Comparison of ENCODE assay signal across 23 mouse cellular contexts in genomic region chr4:131587536-131587935, GRCm38 (mm10).
DNase-seq lines count a peak whose midpoint lies in the region; ATAC-seq lines count a peak whose summit lies in the region.
"Had no signal": no experiment of that assay in that cellular context is flagged by ENCODE, and none has a peak within 500 bp of the region (broad histone marks: within the 10 kb centered on the region; RNA-seq: fewer than 3 reads in every experiment).

No protein-coding gene starts in this region.

- WGBS in embryonic facial prominence, embryonic 11.5 days: 72% methylated on average over 7 of the region's 7 CpGs
- 71% methylated on average over 7 of the region's 7 CpGs for WGBS in embryonic facial prominence, embryonic 10.5 days
- 34% methylated on average over 7 of the region's 7 CpGs for WGBS in kidney, embryonic 16.5 days

- peak; percentile 62 for DNase-seq in embryonic facial prominence, embryonic 11.5 days (ENCODE audit: low spot score)
- DNase-seq in embryonic facial prominence, embryonic 10.5 days (ENCODE audit: low spot score): no peak
- peak; percentile 26 to 40 for DNase-seq in kidney, postnatal 4 days
- DNase-seq in embryo, embryonic 10 days (ENCODE audit: low spot score): peak; percentile 55
- DNase-seq in mesoderm, embryonic 11.5 days (ENCODE audit: low read depth, low spot score): peak; percentile 44
- no peak for DNase-seq in gastrocnemius, postnatal 10 days
- DNase-seq in right cerebral cortex, postnatal 4 days: no peak
- DNase-seq: cerebellum, adult 9-10 months; forebrain, postnatal 0 days; gastrocnemius, adult 2 months; heart, adult 11 months; lung, postnatal 10 days; right cerebral cortex, adult 18-20 months; thymus, adult 18-20 months had no signal

- no peak overlapping the region for H3K4me3 ChIP-seq in embryonic facial prominence, embryonic 11.5 days (ENCODE audit: low read depth, low read length)
- H3K4me3 ChIP-seq in embryonic facial prominence, embryonic 10.5 days: no peak overlapping the region
- no peak overlapping the region for H3K4me3 ChIP-seq in kidney, embryonic 16.5 days (ENCODE audit: low read length)
- H3K4me3 ChIP-seq: embryonic facial prominence, embryonic 13.5 days; gastrocnemius, adult 2 months; hindbrain, embryonic 13.5 days; layer of hippocampus, adult 2 months; limb, embryonic 12.5 days; midbrain, embryonic 15.5 days had no signal

- ATAC-seq in embryonic facial prominence, embryonic 11.5 days (replicated peaks; ENCODE audit: insufficient number of reproducible peaks, low FRiP score, low TSS enrichment, low read depth): no peak
- ATAC-seq in kidney, embryonic 16.5 days (ENCODE audit: low FRiP score, low TSS enrichment): no peak
- ATAC-seq: forebrain, postnatal 0 days; intestine, embryonic 16.5 days; midbrain, embryonic 15.5 days; Patski had no signal

- no peaks in the 10 kb centered on the region for H3K27me3 ChIP-seq in embryonic facial prominence, embryonic 11.5 days (ENCODE audit: control insufficient read depth, insufficient read depth, low read length)
- H3K27me3 ChIP-seq in embryonic facial prominence, embryonic 10.5 days (replicated peaks; ENCODE audit: low read depth, poor library complexity, severe bottlenecking): 0 out of 2 replicates have a peak, but pooled peaks cover 3% of the 10 kb centered on the region
- no peaks in the 10 kb centered on the region for H3K27me3 ChIP-seq in kidney, embryonic 16.5 days (ENCODE audit: insufficient read depth, low read length)
- H3K27me3 ChIP-seq: embryonic facial prominence, embryonic 13.5 days; hindbrain, embryonic 13.5 days; limb, embryonic 12.5 days; midbrain, embryonic 15.5 days; Patski had no signal

- no peaks in the 10 kb centered on the region for H3K36me3 ChIP-seq in embryonic facial prominence, embryonic 11.5 days (replicated peaks; ENCODE audit: control insufficient read depth, insufficient read depth, low read depth, low read length)
- H3K36me3 ChIP-seq in embryonic facial prominence, embryonic 10.5 days (replicated peaks): no peaks in the 10 kb centered on the region
- no peaks in the 10 kb centered on the region for H3K36me3 ChIP-seq in kidney, embryonic 16.5 days (ENCODE audit: insufficient read depth, low read length)
- H3K36me3 ChIP-seq: embryonic facial prominence, embryonic 13.5 days; hindbrain, embryonic 13.5 days; limb, embryonic 12.5 days; midbrain, embryonic 15.5 days had no signal

- H3K27ac ChIP-seq in embryonic facial prominence, embryonic 11.5 days (replicated peaks; ENCODE audit: low read depth, low read length): no peak overlapping the region
- H3K27ac ChIP-seq in embryonic facial prominence, embryonic 10.5 days (replicated peaks): no peak overlapping the region
- H3K27ac ChIP-seq in kidney, embryonic 16.5 days (ENCODE audit: low read length): no peak overlapping the region
- H3K27ac ChIP-seq: embryonic facial prominence, embryonic 13.5 days; gastrocnemius, adult 2 months; hindbrain, embryonic 13.5 days; layer of hippocampus, adult 2 months; limb, embryonic 12.5 days; liver, embryonic 14.5 days; midbrain, embryonic 15.5 days had no signal

- no peaks in the 10 kb centered on the region for H3K9me3 ChIP-seq in embryonic facial prominence, embryonic 11.5 days (replicated peaks; ENCODE audit: control insufficient read depth, low read length)
- no peaks in the 10 kb centered on the region for H3K9me3 ChIP-seq in embryonic facial prominence, embryonic 10.5 days
- no peaks in the 10 kb centered on the region for H3K9me3 ChIP-seq in kidney, embryonic 16.5 days (ENCODE audit: low read length)
- H3K9me3 ChIP-seq: embryonic facial prominence, embryonic 13.5 days; hindbrain, embryonic 13.5 days; limb, embryonic 12.5 days; midbrain, embryonic 15.5 days had no signal

- H3K4me2 ChIP-seq in embryonic facial prominence, embryonic 11.5 days (ENCODE audit: low read depth, low read length): no peak overlapping the region
- H3K4me2 ChIP-seq in kidney, embryonic 16.5 days (replicated peaks; ENCODE audit: low read depth, low read length): no peak overlapping the region
- H3K4me2 ChIP-seq: embryonic facial prominence, embryonic 13.5 days; hindbrain, embryonic 13.5 days; limb, embryonic 12.5 days; midbrain, embryonic 15.5 days had no signal

- no peaks in the 10 kb centered on the region for H3K4me1 ChIP-seq in embryonic facial prominence, embryonic 11.5 days (ENCODE audit: control insufficient read depth, insufficient read depth, low read length)
- no peaks in the 10 kb centered on the region for H3K4me1 ChIP-seq in embryonic facial prominence, embryonic 10.5 days
- no peaks in the 10 kb centered on the region for H3K4me1 ChIP-seq in kidney, embryonic 16.5 days (ENCODE audit: insufficient read depth, low read length)
- H3K4me1 ChIP-seq: embryonic facial prominence, embryonic 13.5 days; midbrain, embryonic 15.5 days had no signal

- no peak overlapping the region for H3K9ac ChIP-seq in embryonic facial prominence, embryonic 11.5 days (replicated peaks; ENCODE audit: low read length)
- no peak overlapping the region for H3K9ac ChIP-seq in kidney, embryonic 16.5 days (replicated peaks; ENCODE audit: low read length)
- H3K9ac ChIP-seq: embryonic facial prominence, embryonic 13.5 days; forebrain, postnatal 0 days; hindbrain, embryonic 13.5 days; limb, embryonic 12.5 days; liver, embryonic 14.5 days; midbrain, embryonic 15.5 days had no signal

Comparison
In these comparisons a context has a peak if more than half of its experiments do, and no peak if none do; other contexts are left out.
1. DNase-seq: peak in embryonic facial prominence, embryonic 11.5 days (single experiment), kidney, postnatal 4 days (2 of 2), embryo, embryonic 10 days (single experiment) and mesoderm, embryonic 11.5 days (single experiment); none in embryonic facial prominence, embryonic 10.5 days (single experiment), gastrocnemius, postnatal 10 days (single experiment) and right cerebral cortex, postnatal 4 days (single experiment).